Mouse (Mus musculus) sigmoid colon, adult 10 weeks (tissue): ENCODE measurements around the gene Mettl24. TPM values are rescaled to one million over a fixed set of nuclear protein-coding genes. Genes with fewer than 3 reads are reported as not detected.

Source experiments
- polyA plus RNA-seq: library from polyadenylated mRNA; stranded (reverse); fragments of 350-450 nt; fragmentation: Illumina TruSeq; extraction: RNeasy Lipid Tissue Mini Kit (QIAGEN cat#74804); gene quantifications from one replicate; pipeline ENCODE4 v1.2.3, GENCODE M21; 2014; ENCODE audit warnings: low read depth, low replicate concordance

Gene Mettl24
- polyA plus RNA-seq, result not detected

DNA sequence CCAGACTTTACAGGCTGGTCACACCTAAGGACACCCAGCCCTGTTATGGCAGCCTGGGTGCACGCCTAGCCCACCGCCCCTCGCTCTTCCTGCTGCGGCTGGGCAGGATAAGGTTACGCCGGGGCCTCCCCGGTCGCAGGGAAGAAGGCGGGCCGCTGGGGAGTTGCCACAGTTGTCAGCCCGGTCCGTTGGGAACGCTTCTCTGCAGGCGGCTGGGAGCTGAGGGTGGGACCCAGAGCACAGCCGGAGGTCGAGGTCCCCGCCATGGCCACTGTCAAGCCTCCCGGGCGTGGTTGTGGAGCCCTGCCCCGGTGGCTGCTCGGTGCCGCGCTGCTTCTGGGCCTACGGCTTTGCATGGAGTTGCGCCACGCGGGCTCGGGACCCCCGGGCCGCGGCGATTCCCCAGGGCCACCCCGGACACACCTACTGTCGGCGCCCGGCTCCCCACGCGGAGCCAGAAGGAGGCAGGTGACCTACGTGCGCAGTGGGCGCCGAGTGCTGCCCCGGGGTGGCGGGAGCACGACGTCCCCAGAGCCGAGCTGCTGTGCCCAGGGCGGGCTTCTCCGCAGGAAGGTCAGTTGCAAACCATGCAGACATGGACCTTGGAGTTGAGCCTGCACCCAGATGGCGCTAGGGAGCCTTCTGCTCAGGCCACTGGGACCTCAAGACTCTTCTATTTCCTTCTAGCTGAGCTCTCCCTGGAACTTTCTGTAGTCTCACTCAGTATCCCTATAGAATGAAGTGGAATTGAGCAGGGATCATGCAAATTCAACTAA lies at the start of gene Mettl24:
Mettl24 (plus strand) TSS at position 191 of the 776 bp plus-strand sequence.

Other genes with a start within 250 kb of the Mettl24 start
- not detected for gene Slc22a16, start 112.9 kb upstream of the Mettl24 start, polyA plus RNA-seq
- gene Ddo, start 53.3 kb upstream of the Mettl24 start, polyA plus RNA-seq, result 2.3 TPM
- 50.6 TPM for gene Cdc40, start 200.0 kb downstream of the Mettl24 start, polyA plus RNA-seq
- gene Wasf1, start 200.2 kb downstream of the Mettl24 start, polyA plus RNA-seq, result 2.9 TPM